Mouse (Mus musculus) G1E-ER4 (cell line): Measurements from ENCODE around the gene Adcy2. TPM values are rescaled to one million over a fixed set of nuclear protein-coding genes. Genes with fewer than 3 reads are reported as not detected.

ENCODE experiments used
- GATA1 ChIP-seq: IDR thresholded peaks from one replicate; pipeline ENCODE4 v1.8.0; 2012; ENCODE audit warnings: low read length, inconsistent platforms
- polyA plus RNA-seq: library from polyadenylated mRNA; stranded (reverse); fragments of >175 nt; gene quantifications from 2 replicates; pipeline ENCODE4 v1.2.3, GENCODE M21; 2012

Gene Adcy2
- polyA plus RNA-seq, 1 experiment: not detected

GRCm38 (mm10) chr13:68996661-68997060, 2.7 kb downstream of the Adcy2 start:
- no peak for TF ChIP-seq GATA1

- TF ChIP-seq GATA1: no peak
These were observed 13.6 kb downstream of the Adcy2 start for GRCm38 (mm10) chr13:68985789-68986188.

- no peak for TF ChIP-seq GATA1
These were observed 15.3 kb downstream of the Adcy2 start for GRCm38 (mm10) chr13:68984000-68984399.

- no peak for TF ChIP-seq GATA1
These were observed 18.3 kb downstream of the Adcy2 start for GRCm38 (mm10) chr13:68981048-68981447.

- TF ChIP-seq GATA1: no peak
These were observed 26.2 kb downstream of the Adcy2 start for GRCm38 (mm10) chr13:68973143-68973542.

- no peak for TF ChIP-seq GATA1
These were observed 37.8 kb downstream of the Adcy2 start for GRCm38 (mm10) chr13:68961580-68961979.

- TF ChIP-seq GATA1: no peak
These were observed 38.8 kb downstream of the Adcy2 start for GRCm38 (mm10) chr13:68960513-68960912.

GRCm38 (mm10) chr13:68959406-68959805, 39.9 kb downstream of the Adcy2 start:
- TF ChIP-seq GATA1: no peak

GRCm38 (mm10) chr13:68942735-68943134, 56.6 kb downstream of the Adcy2 start:
- no peak for TF ChIP-seq GATA1

GRCm38 (mm10) chr13:68941429-68941828, 57.9 kb downstream of the Adcy2 start:
- TF ChIP-seq GATA1: no peak

- TF ChIP-seq GATA1: no peak
These were observed 67.1 kb downstream of the Adcy2 start for GRCm38 (mm10) chr13:68932283-68932647.

GRCm38 (mm10) chr13:68931602-68932282, 67.6 kb downstream of the Adcy2 start:
- TF ChIP-seq GATA1: no peak

- TF ChIP-seq GATA1: no peak
These were observed 70.9 kb downstream of the Adcy2 start for GRCm38 (mm10) chr13:68928469-68928868.

- TF ChIP-seq GATA1: no peak
These were observed 85.6 kb downstream of the Adcy2 start for GRCm38 (mm10) chr13:68913666-68914288.

GRCm38 (mm10) chr13:68906667-68907066, 92.7 kb downstream of the Adcy2 start:
- TF ChIP-seq GATA1: no peak

- TF ChIP-seq GATA1: no peak
These were observed 96.6 kb downstream of the Adcy2 start for GRCm38 (mm10) chr13:68902708-68903107.

GRCm38 (mm10) chr13:68889929-68890593, 109.3 kb downstream of the Adcy2 start:
- no peak for TF ChIP-seq GATA1

GRCm38 (mm10) chr13:68868776-68869175, 130.6 kb downstream of the Adcy2 start:
- TF ChIP-seq GATA1: no peak
